Mouse (Mus musculus) hindbrain, embryonic 12.5 days (tissue): ENCODE results near the gene Plb1. TPM values are rescaled to one million over a fixed set of nuclear protein-coding genes. Genes with fewer than 3 reads are reported as not detected.

Source experiments
- ATAC-seq: fragments of 200-750 bp; cut with Nextera tagmentation; 2 replicates; pipeline ENCODE4 v1.8.0; 2017; ENCODE audit warnings: moderate TSS enrichment; ENCODE audit not compliant: low FRiP score
- H3K27ac ChIP-seq: fragments of 300-500 bp; sonication (generic); 2 replicates; pipeline ENCODE4 v1.5.1; 2016; ENCODE audit warnings: mild to moderate bottlenecking
- H3K27me3 ChIP-seq: fragments of 300-500 bp; sonication (generic); 2 replicates; pipeline ENCODE4 v1.6.1; 2016; ENCODE audit warnings: mild to moderate bottlenecking
- H3K36me3 ChIP-seq: fragments of 300-500 bp; sonication (generic); 2 replicates; pipeline ENCODE4 v1.6.1; 2016; ENCODE audit warnings: mild to moderate bottlenecking
- H3K4me1 ChIP-seq: fragments of 300-500 bp; sonication (generic); 2 replicates; pipeline ENCODE4 v1.6.1; 2016
- H3K4me2 ChIP-seq: fragments of 300-500 bp; sonication (generic); replicated peaks from 2 replicates; pipeline ENCODE4 v1.6.1; 2016; ENCODE audit warnings: mild to moderate bottlenecking
- H3K4me3 ChIP-seq: fragments of 300-500 bp; sonication (generic); 2 replicates; pipeline ENCODE4 v1.5.1; 2016; ENCODE audit warnings: mild to moderate bottlenecking
- H3K9ac ChIP-seq: fragments of 300-500 bp; sonication (generic); 2 replicates; pipeline ENCODE4 v1.6.1; 2016; ENCODE audit warnings: mild to moderate bottlenecking, moderate library complexity
- H3K9me3 ChIP-seq: fragments of 300-500 bp; sonication (generic); replicated peaks from 2 replicates; pipeline ENCODE4 v1.6.1; 2016; ENCODE audit warnings: mild to moderate bottlenecking
- WGBS: fragments of 180-500 bp; shearing (Covaris S2); methylation state at CpG from one replicate; pipeline ENCODE4 v1.1.7; 2016; 5-methylcytosine and 5-hydroxymethylcytosine counted together
- polyA plus RNA-seq: library from polyadenylated mRNA; unstranded; fragments of >200 nt; fragmentation: Nextera tagmentation; extraction: Ambion mirVana; gene quantifications from 2 replicates; pipeline ENCODE4 v1.2.1, GENCODE M21; 2016

The Plb1 gene
- polyA plus RNA-seq, 1 experiment from 2014 or later, result 0.21 TPM

DNA sequence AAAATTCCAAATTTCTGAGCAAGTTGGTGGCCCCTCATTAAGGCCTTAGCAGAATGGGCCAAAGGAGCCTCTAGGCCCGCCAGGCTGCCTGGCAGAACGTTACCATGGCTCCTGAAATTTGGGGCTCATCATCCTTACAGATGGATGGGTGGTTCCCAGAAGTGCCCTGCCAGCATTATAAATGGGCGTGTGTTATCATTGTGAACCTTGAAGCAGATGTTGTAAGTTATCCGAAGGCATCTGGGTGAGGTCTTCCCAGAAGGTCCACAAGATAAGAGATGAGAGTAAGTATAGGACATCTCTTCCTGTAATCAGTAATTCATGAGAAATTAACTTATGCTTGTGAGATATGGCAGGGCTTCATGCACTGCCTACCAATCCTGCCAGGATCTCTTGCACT is 30.0 kb downstream of the Plb1 start:
- WGBS, result 87% methylated on average over 4 of the region's 4 CpGs
- no peaks in the 10 kb centered on the region for H3K27me3 ChIP-seq
- H3K4me3 ChIP-seq, result no peak overlapping the region
- H3K36me3 ChIP-seq, result no peaks in the 10 kb centered on the region
- H3K9me3 ChIP-seq, result no peaks in the 10 kb centered on the region; the same call in 1 of the 2 replicates
- no peak overlapping the region for H3K9ac ChIP-seq
- H3K4me1 ChIP-seq, result no peaks in the 10 kb centered on the region
- no peak for ATAC-seq
- no peak overlapping the region for H3K27ac ChIP-seq
- no peak overlapping the region for H3K4me2 ChIP-seq

GRCm38 (mm10) chr5:32272502-32272901 is 40.0 kb downstream of the Plb1 start:
- no peak for ATAC-seq
- 38% methylated on average over 7 of the region's 7 CpGs for WGBS
- no peaks in the 10 kb centered on the region for H3K27me3 ChIP-seq

GRCm38 (mm10) chr5:32278000-32278694 is 45.6 kb downstream of the Plb1 start:
- peaks cover 27% of the 10 kb centered on the region for H3K4me1 ChIP-seq
- no peaks in the 10 kb centered on the region for H3K9me3 ChIP-seq
- H3K9ac ChIP-seq, result peak overlapping the region; percentile 33; the same call in 1 of the 2 replicates
- 45% methylated on average over 5 of the region's 5 CpGs for WGBS
- no peaks in the 10 kb centered on the region for H3K27me3 ChIP-seq
- no peak overlapping the region for H3K4me2 ChIP-seq
- peak; percentile 93 for ATAC-seq
- H3K4me3 ChIP-seq, result no peak overlapping the region
- no peaks in the 10 kb centered on the region for H3K36me3 ChIP-seq
- H3K27ac ChIP-seq, result peak overlapping the region; percentile 88

More at GRCm38 (mm10) chr5:32272502-32272901, 40.0 kb downstream of the Plb1 start:
- H3K4me1 ChIP-seq, result 0 out of 2 replicates have a peak, but pooled peaks cover 2% of the 10 kb centered on the region
- no peaks in the 10 kb centered on the region for H3K36me3 ChIP-seq
- no peak overlapping the region for H3K9ac ChIP-seq
- H3K27ac ChIP-seq, result no peak overlapping the region
- no peak overlapping the region for H3K4me3 ChIP-seq
- no peaks in the 10 kb centered on the region for H3K9me3 ChIP-seq
- no peak overlapping the region for H3K4me2 ChIP-seq

DNA sequence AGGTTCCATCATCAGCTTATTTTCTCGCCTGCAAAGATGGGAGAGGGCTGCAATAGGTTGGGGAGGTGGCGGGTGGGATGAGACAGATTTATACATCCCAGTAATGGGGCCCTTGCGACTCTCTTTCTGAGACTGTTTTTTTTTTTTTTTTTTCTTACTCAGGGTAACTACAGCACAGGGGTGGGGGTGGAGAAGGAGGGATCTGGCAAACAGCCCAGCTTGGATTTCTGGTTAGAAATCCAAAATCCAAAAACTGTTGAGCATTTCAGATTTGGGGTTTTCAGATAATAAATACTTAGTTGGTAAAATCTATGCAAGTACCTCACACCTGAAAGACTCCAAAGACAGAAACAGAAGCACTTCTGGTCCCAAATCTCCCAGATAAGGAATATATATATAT is 47.6 kb downstream of the Plb1 start:
- no peak overlapping the region for H3K27ac ChIP-seq
- peaks cover 31% of the 10 kb centered on the region for H3K4me1 ChIP-seq

GRCm38 (mm10) chr5:32282345-32282744 is 49.8 kb downstream of the Plb1 start:
- 62% methylated on average over 4 of the region's 4 CpGs for WGBS
- no peak overlapping the region for H3K4me3 ChIP-seq
- H3K4me2 ChIP-seq, result no peak overlapping the region
- H3K9me3 ChIP-seq, result no peaks in the 10 kb centered on the region
- H3K4me1 ChIP-seq, result peaks cover 30% of the 10 kb centered on the region
- no peak overlapping the region for H3K9ac ChIP-seq
- no peaks in the 10 kb centered on the region for H3K27me3 ChIP-seq
- H3K36me3 ChIP-seq, result no peaks in the 10 kb centered on the region
- H3K27ac ChIP-seq, result no peak overlapping the region
- ATAC-seq, result no peak

More for the DNA sequence above, 47.6 kb downstream of the Plb1 start:
- 65% methylated on average over 3 of the region's 3 CpGs for WGBS
- ATAC-seq, result no peak
- H3K27me3 ChIP-seq, result no peaks in the 10 kb centered on the region
- no peak overlapping the region for H3K9ac ChIP-seq
- no peaks in the 10 kb centered on the region for H3K9me3 ChIP-seq
- no peak overlapping the region for H3K4me2 ChIP-seq
- no peak overlapping the region for H3K4me3 ChIP-seq
- H3K36me3 ChIP-seq, result no peaks in the 10 kb centered on the region

DNA sequence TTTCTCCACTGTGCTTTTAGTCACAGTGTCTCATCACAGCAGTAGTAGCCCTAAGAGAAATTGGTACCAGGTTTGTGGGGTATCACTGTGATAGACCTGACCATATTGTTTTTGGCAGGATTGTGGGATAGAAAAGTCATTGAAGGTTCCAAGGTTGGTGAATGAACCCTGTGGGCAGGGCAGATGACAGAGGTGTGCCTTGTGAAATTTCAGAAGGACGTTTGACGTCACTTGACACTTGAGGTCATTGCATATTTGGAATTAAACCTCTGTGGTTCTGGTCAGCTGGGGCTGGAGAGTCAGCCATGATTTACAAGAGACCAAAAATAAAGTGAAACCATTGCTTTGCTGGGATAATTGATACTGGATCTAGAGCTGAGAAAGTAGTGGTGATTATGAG is 50.9 kb downstream of the Plb1 start:
- WGBS, result 81% methylated on average over 2 of the region's 2 CpGs
- H3K27me3 ChIP-seq, result no peaks in the 10 kb centered on the region
- H3K36me3 ChIP-seq, result no peaks in the 10 kb centered on the region
- no peak overlapping the region for H3K9ac ChIP-seq
- no peak overlapping the region for H3K4me2 ChIP-seq
- no peak for ATAC-seq
- no peak overlapping the region for H3K27ac ChIP-seq
- H3K4me1 ChIP-seq, result peaks cover 22% of the 10 kb centered on the region
- no peak overlapping the region for H3K4me3 ChIP-seq
- H3K9me3 ChIP-seq, result no peaks in the 10 kb centered on the region

GRCm38 (mm10) chr5:32286315-32286714 is 53.8 kb downstream of the Plb1 start:
- H3K9me3 ChIP-seq, result no peaks in the 10 kb centered on the region

DNA sequence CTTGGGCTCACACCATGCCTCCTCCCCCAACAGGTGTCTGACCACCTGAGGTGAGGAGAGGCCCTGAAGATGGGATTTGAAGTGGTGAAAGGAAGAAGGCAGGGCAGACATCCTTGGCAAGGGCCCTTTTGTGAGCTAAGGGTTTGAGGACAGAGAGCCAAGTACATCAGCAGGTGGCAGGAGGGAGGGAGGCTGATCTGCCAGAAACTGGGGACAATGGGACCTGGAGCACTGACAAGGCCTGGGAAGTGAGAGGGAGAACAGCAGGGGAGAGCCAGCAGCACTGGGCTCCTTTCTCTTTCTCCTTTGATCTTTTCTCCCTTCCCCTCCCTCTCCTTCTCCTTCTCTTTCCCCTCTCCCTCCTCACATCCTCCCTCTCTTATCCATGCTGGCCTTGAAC is 55.5 kb downstream of the Plb1 start:
- Histone ChIP-seq H3K9me3 (no peaks in the 10 kb centered on the region), H3K27me3 (no peaks in the 10 kb centered on the region), H3K4me1 (peaks cover 6% of the 10 kb centered on the region; the same call in 1 of the 2 replicates), H3K4me2 (no peak overlapping the region), H3K4me3 (no peak overlapping the region), H3K27ac (no peak overlapping the region), H3K9ac (no peak overlapping the region), H3K36me3 (no peaks in the 10 kb centered on the region)
- no peak for ATAC-seq

More at GRCm38 (mm10) chr5:32286315-32286714, 53.8 kb downstream of the Plb1 start:
- Histone ChIP-seq H3K27ac (no peak overlapping the region), H3K36me3 (no peaks in the 10 kb centered on the region), H3K4me2 (no peak overlapping the region), H3K27me3 (no peaks in the 10 kb centered on the region), H3K9ac (no peak overlapping the region), H3K4me1 (peaks cover 12% of the 10 kb centered on the region), H3K4me3 (no peak overlapping the region)
- no peak for ATAC-seq
- 76% methylated on average over 4 of the region's 4 CpGs for WGBS

DNA sequence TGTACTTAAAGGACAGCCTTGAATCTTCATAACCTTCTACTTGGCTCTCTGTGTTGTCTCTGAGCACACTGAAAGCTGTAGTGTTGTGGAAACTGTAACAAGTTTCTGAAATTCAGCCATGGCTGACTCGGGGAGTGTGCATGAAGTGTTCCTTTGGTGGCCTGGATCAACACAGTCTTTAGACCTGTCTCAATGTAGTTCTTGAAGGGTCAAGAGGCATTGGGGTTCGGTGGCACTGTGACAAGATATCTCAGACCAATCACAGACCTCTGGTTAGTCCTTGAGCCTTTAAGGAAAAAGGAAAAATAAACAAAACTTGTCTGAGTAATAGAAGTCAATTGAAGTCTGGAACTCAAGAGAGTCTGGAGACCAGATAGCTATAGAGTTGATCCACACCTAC is 58.8 kb downstream of the Plb1 start:
- H3K4me1 ChIP-seq, result peaks cover 3% of the 10 kb centered on the region; the same call in 1 of the 2 replicates
- no peaks in the 10 kb centered on the region for H3K9me3 ChIP-seq
- 77% methylated on average over 2 of the region's 2 CpGs for WGBS
- H3K4me3 ChIP-seq, result no peak overlapping the region
- no peaks in the 10 kb centered on the region for H3K36me3 ChIP-seq
- no peak overlapping the region for H3K27ac ChIP-seq
- no peaks in the 10 kb centered on the region for H3K27me3 ChIP-seq
- H3K9ac ChIP-seq, result no peak overlapping the region
- ATAC-seq, result no peak
- H3K4me2 ChIP-seq, result no peak overlapping the region

GRCm38 (mm10) chr5:32302991-32303921 is 70.7 kb downstream of the Plb1 start:
- peak; percentile 80; the same call in 1 of the 2 replicates for ATAC-seq

GRCm38 (mm10) chr5:32307106-32307505 is 74.6 kb downstream of the Plb1 start:
- WGBS, result 71% methylated on average over 2 of the region's 2 CpGs
- Histone ChIP-seq H3K4me2 (no peak overlapping the region), H3K9me3 (no peaks in the 10 kb centered on the region), H3K27ac (no peak overlapping the region), H3K4me3 (no peak overlapping the region), H3K36me3 (no peaks in the 10 kb centered on the region), H3K9ac (no peak overlapping the region), H3K27me3 (no peaks in the 10 kb centered on the region), H3K4me1 (peaks cover 4% of the 10 kb centered on the region; the same call in 1 of the 2 replicates)
- no peak for ATAC-seq

More at GRCm38 (mm10) chr5:32302991-32303921, 70.7 kb downstream of the Plb1 start:
- WGBS, result 12% methylated on average over 23 of the region's 23 CpGs
- H3K4me3 ChIP-seq, result no peak overlapping the region
- H3K4me1 ChIP-seq, result peaks cover 4% of the 10 kb centered on the region; the same call in 1 of the 2 replicates
- H3K36me3 ChIP-seq, result no peaks in the 10 kb centered on the region
- H3K4me2 ChIP-seq, result peak overlapping the region; percentile 32
- H3K27me3 ChIP-seq, result no peaks in the 10 kb centered on the region
- H3K9ac ChIP-seq, result no peak overlapping the region
- H3K27ac ChIP-seq, result no peak overlapping the region
- no peaks in the 10 kb centered on the region for H3K9me3 ChIP-seq

- no peak overlapping the region for H3K4me2 ChIP-seq
- H3K36me3 ChIP-seq, result no peaks in the 10 kb centered on the region
- no peak for ATAC-seq
- peaks cover under 1% of the 10 kb centered on the region; the same call in 1 of the 2 replicates for H3K4me1 ChIP-seq
- no peak overlapping the region for H3K27ac ChIP-seq
- no peaks in the 10 kb centered on the region for H3K9me3 ChIP-seq
- no peak overlapping the region for H3K4me3 ChIP-seq
- H3K27me3 ChIP-seq, result no peaks in the 10 kb centered on the region
- 91% methylated on average over 4 of the region's 4 CpGs for WGBS
- H3K9ac ChIP-seq, result no peak overlapping the region
Measured at GRCm38 (mm10) chr5:32308647-32309046, 76.1 kb downstream of the Plb1 start.
